Mouse (Mus musculus) brain, embryonic 14.5 days (tissue): ENCODE data around the gene Dusp1.

Experiments used
- CTCF ChIP-seq: fragments of 200-500 bp; IDR thresholded peaks from 2 replicates; pipeline ENCODE4 v1.5.1; 2012; ENCODE audit warnings: inconsistent platforms, mild to moderate bottlenecking, moderate library complexity, borderline replicate concordance; ENCODE audit not compliant: insufficient read depth, insufficient read length; ENCODE audit errors: extremely low read depth
- POLR2A ChIP-seq: fragments of 200-500 bp; IDR thresholded peaks from 2 replicates; pipeline ENCODE4 v1.6.1; 2012; ENCODE audit warnings: mild to moderate bottlenecking, inconsistent platforms, borderline replicate concordance; ENCODE audit not compliant: poor library complexity, insufficient read depth, insufficient read length, severe bottlenecking; ENCODE audit errors: extremely low read depth

DNA sequence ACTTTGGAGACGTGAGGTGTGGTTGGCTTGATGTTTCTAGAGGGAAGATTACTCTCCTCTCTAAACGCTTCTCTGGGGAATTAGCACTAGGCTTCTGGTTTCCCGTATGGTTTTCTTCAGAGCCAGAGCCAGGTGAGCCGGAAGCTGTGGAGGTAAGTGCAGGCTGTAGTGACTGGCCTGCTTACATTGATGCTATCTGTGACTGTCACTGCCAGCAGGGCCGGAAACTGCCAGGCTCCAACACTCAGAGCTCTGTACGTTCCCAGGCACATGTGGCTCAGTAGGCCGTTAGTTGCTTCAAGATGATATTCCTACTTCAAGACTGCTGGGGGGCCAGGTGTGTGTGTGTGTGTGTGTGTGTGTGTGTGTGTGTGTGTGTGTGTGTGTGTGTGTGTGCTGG, 32.2 kb upstream of the Dusp1 start:
- TF ChIP-seq CTCF (no peak), POLR2A (no peak)
